Mouse (Mus musculus) liver, embryonic 14.5 days (tissue): ENCODE results near the gene Oxtr. TPM values are rescaled to one million over a fixed set of nuclear protein-coding genes. Genes with fewer than 3 reads are reported as not detected.

Experiments
- ATAC-seq: fragments of 200-750 bp; cut with Nextera tagmentation; 2 replicates; pipeline ENCODE4 v1.8.0; 2017; ENCODE audit warnings: moderate number of reproducible peaks, mild to moderate bottlenecking, moderate library complexity; ENCODE audit not compliant: insufficient read depth
- DNase-seq, 3 experiments: peaks; one replicate each; pipeline ENCODE4 v3.0.0-alpha.2; 2012 to 2013; ENCODE audit warnings: low read depth in 3 of 3, low spot score in 3 of 3
- H3K27ac ChIP-seq: fragments of 300-500 bp; sonication (generic); 2 replicates; pipeline ENCODE4 v1.5.1; 2014; ENCODE audit warnings: moderate library complexity, mild to moderate bottlenecking, control low read depth, inconsistent platforms
- H3K27me3 ChIP-seq: fragments of 300-500 bp; sonication (generic); 2 replicates; pipeline ENCODE4 v1.6.1; 2014; ENCODE audit warnings: mild to moderate bottlenecking, low read length, moderate library complexity; ENCODE audit not compliant: control insufficient read depth, insufficient read depth
- H3K36me3 ChIP-seq: fragments of 300-500 bp; sonication (generic); replicated peaks from 2 replicates; pipeline ENCODE4 v1.6.1; 2014; ENCODE audit warnings: low read depth; ENCODE audit not compliant: control insufficient read depth, insufficient read depth
- H3K4me1 ChIP-seq, 2 experiments: fragments of 200-500 bp in 1 of 2; fragments of 300-500 bp in 1 of 2; sonication (generic) in 1 of 2; replicated peaks; 2 replicates each; pipeline ENCODE4 v1.6.1; 2012 to 2014; ENCODE audit warnings: antibody characterized with exemption in 1 of 2, inconsistent platforms in 1 of 2, low read length in 1 of 2; ENCODE audit not compliant: control insufficient read depth in 2 of 2, insufficient read depth in 2 of 2
- H3K4me2 ChIP-seq: fragments of 300-500 bp; sonication (generic); 2 replicates; pipeline ENCODE4 v1.6.1; 2014; ENCODE audit warnings: low read depth, mild to moderate bottlenecking, control low read depth, moderate library complexity
- H3K4me3 ChIP-seq, 2 experiments: fragments of 200-500 bp in 1 of 2; fragments of 300-500 bp in 1 of 2; sonication (generic) in 1 of 2; 2 replicates each; pipeline ENCODE4 v1.5.1; 2012 to 2014; ENCODE audit warnings: low read depth in 2 of 2, low read length in 2 of 2, mild to moderate bottlenecking in 2 of 2, control low read depth in 1 of 2, inconsistent platforms in 1 of 2, moderate library complexity in 1 of 2; ENCODE audit not compliant: insufficient read depth in 1 of 2
- H3K9ac ChIP-seq: fragments of 300-500 bp; sonication (generic); replicated peaks from 2 replicates; pipeline ENCODE4 v1.6.1; 2014; ENCODE audit warnings: mild to moderate bottlenecking, control low read depth, moderate library complexity
- H3K9me3 ChIP-seq: fragments of 300-500 bp; sonication (generic); 2 replicates; pipeline ENCODE4 v1.6.1; 2016; ENCODE audit warnings: low read length, mixed read lengths; ENCODE audit not compliant: control insufficient read depth
- CTCF ChIP-seq: IDR thresholded peaks from 2 replicates; pipeline ENCODE4 v1.5.1; 2016; ENCODE audit warnings: antibody characterized with exemption, low read depth, control low read depth
- EP300 ChIP-seq: IDR thresholded peaks from 2 replicates; pipeline ENCODE4 v1.6.1; 2016; ENCODE audit warnings: antibody characterized with exemption, low read depth
- WGBS: fragments of 180-500 bp; shearing (Covaris S2); extraction: QIAGEN DNeasy Blood & Tissue Kit; methylation state at CpG from one replicate; pipeline ENCODE4 v1.1.7; 2014; ENCODE audit not compliant: insufficient replicate concordance; 5-methylcytosine and 5-hydroxymethylcytosine counted together
- polyA plus RNA-seq, 2 experiments: library from polyadenylated mRNA; depleted of rRNA in 1 of 2; stranded (reverse) in 1 of 2; unstranded in 1 of 2; fragments of >200 nt; fragmentation: Nextera tagmentation in 1 of 2; extraction: Ambion mirVana in 1 of 2; gene quantifications; 2 replicates each; pipeline versions ENCODE4 v1.2.1 to v1.2.3; 2012 to 2014

Oxtr gene
- polyA plus RNA-seq, 2 experiments = 0.01 TPM; not detected in 1

- DNase-seq = no peak
- H3K4me1 ChIP-seq = no peaks in the 10 kb centered on the region
- H3K4me2 ChIP-seq = no peak overlapping the region
- TF ChIP-seq CTCF = no peak
- TF ChIP-seq EP300 = no peak
- no peaks in the 10 kb centered on the region for H3K9me3 ChIP-seq
- H3K4me3 ChIP-seq = no peak overlapping the region
- no peak overlapping the region for H3K27ac ChIP-seq
- no peaks in the 10 kb centered on the region for H3K36me3 ChIP-seq
- no peak overlapping the region for H3K9ac ChIP-seq
- no peaks in the 10 kb centered on the region for H3K27me3 ChIP-seq
- no peak for ATAC-seq
- 23% methylated on average over 4 of the region's 4 CpGs for WGBS
Observed at GRCm38 (mm10) chr6:112471644-112472043, 18.1 kb downstream of the Oxtr start.

GRCm38 (mm10) chr6:112466001-112466400 is 23.7 kb downstream of the Oxtr start:
- TF ChIP-seq EP300 = no peak
- no peak for TF ChIP-seq CTCF
- H3K27me3 ChIP-seq = no peaks in the 10 kb centered on the region
- no peaks in the 10 kb centered on the region for H3K36me3 ChIP-seq
- no peak overlapping the region for H3K27ac ChIP-seq
- no peak overlapping the region for H3K4me2 ChIP-seq
- H3K9ac ChIP-seq = no peak overlapping the region
- 0 out of 4 replicates have a peak, but pooled peaks cover 0 to 3% of the 10 kb centered on the region in 2 experiments for H3K4me1 ChIP-seq
- no peak overlapping the region for H3K4me3 ChIP-seq
- ATAC-seq = no peak
- H3K9me3 ChIP-seq = no peaks in the 10 kb centered on the region
- no peak for DNase-seq

- TF ChIP-seq CTCF = no peak
- no peak for TF ChIP-seq EP300
- Histone ChIP-seq H3K36me3 (no peaks in the 10 kb centered on the region), H3K4me3 (no peak overlapping the region), H3K9ac (no peak overlapping the region), H3K27ac (no peak overlapping the region), H3K27me3 (no peaks in the 10 kb centered on the region), H3K9me3 (no peaks in the 10 kb centered on the region), H3K4me2 (no peak overlapping the region), H3K4me1 (0 out of 4 replicates have a peak, but pooled peaks cover 0 to 3% of the 10 kb centered on the region in 2 experiments)
- 45% methylated on average over 3 of the region's 3 CpGs for whole genome bisulfite sequencing
- no peak for DNase-seq
- no peak for ATAC-seq
Observed at GRCm38 (mm10) chr6:112465441-112465840, 24.3 kb downstream of the Oxtr start.

- Histone ChIP-seq H3K4me3 (no peak overlapping the region), H3K9me3 (no peaks in the 10 kb centered on the region), H3K9ac (no peak overlapping the region), H3K27me3 (no peaks in the 10 kb centered on the region), H3K27ac (no peak overlapping the region), H3K36me3 (no peaks in the 10 kb centered on the region), H3K4me1 (0 out of 4 replicates have a peak, but pooled peaks cover 0 to 3% of the 10 kb centered on the region in 2 experiments), H3K4me2 (no peak overlapping the region)
- ATAC-seq = no peak
- 60% methylated on average over 6 of the region's 6 CpGs for WGBS
- TF ChIP-seq CTCF = no peak
- no peak for TF ChIP-seq EP300
- DNase-seq = no peak
Observed at GRCm38 (mm10) chr6:112463331-112463730, 26.4 kb downstream of the Oxtr start.

GRCm38 (mm10) chr6:112461459-112461858 is 28.3 kb downstream of the Oxtr start:
- H3K4me3 ChIP-seq = no peak overlapping the region
- H3K27me3 ChIP-seq = no peaks in the 10 kb centered on the region
- H3K27ac ChIP-seq = no peak overlapping the region
- H3K9ac ChIP-seq = no peak overlapping the region
- no peak for ATAC-seq
- TF ChIP-seq CTCF (no peak), EP300 (no peak)
- WGBS = 66% methylated on average over 5 of the region's 5 CpGs
- H3K4me1 ChIP-seq = 0 out of 4 replicates have a peak, but pooled peaks cover 0 to 3% of the 10 kb centered on the region in 2 experiments
- H3K4me2 ChIP-seq = no peak overlapping the region
- H3K9me3 ChIP-seq = no peaks in the 10 kb centered on the region
- H3K36me3 ChIP-seq = no peaks in the 10 kb centered on the region
- DNase-seq = no peak
